Mouse (Mus musculus): Measurements from ENCODE around the gene 1700030K09Rik. TPM values are rescaled to one million over a fixed set of nuclear protein-coding genes. Genes with fewer than 3 reads are reported as not detected.

The 1700030K09Rik gene
- polyA plus RNA-seq, 1 experiment from 2014 or later, result 16.9 TPM

DNA sequence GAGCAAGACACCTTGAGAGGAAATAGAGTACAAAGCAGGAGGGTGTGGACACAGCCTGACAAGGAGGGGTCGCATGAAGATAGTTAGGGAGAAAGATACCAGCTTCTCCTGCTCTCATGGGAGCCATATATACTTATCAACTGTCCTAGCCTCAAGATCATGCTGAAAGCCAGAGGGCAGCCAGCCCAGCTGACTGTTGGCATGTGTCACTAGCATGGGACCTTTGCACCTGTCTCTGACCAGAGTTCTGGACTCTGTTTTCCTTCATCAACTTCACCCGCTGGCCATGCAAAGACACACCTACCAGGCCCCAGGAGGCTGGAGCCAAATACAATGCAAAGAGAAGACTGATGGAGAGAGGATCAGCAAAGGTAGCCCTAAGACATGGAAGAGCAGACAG lies 25.6 kb downstream of the 1700030K09Rik start:
- H3K4me1 ChIP-seq, result peaks cover 12% of the 10 kb centered on the region
- ATAC-seq (ENCODE audit: borderline replicate concordance, extremely low read depth, low FRiP score, low TSS enrichment), result no peak
- no peaks in the 10 kb centered on the region for H3K27me3 ChIP-seq
- H3K36me3 ChIP-seq, result peaks cover 89% of the 10 kb centered on the region
- no peak overlapping the region for H3K9ac ChIP-seq
- 83% methylated on average over 2 of the region's 2 CpGs for WGBS
- H3K4me2 ChIP-seq, result no peak overlapping the region
- no peak overlapping the region for H3K27ac ChIP-seq
- H3K9me3 ChIP-seq, result no peaks in the 10 kb centered on the region
- H3K4me3 ChIP-seq, result no peak overlapping the region

DNA sequence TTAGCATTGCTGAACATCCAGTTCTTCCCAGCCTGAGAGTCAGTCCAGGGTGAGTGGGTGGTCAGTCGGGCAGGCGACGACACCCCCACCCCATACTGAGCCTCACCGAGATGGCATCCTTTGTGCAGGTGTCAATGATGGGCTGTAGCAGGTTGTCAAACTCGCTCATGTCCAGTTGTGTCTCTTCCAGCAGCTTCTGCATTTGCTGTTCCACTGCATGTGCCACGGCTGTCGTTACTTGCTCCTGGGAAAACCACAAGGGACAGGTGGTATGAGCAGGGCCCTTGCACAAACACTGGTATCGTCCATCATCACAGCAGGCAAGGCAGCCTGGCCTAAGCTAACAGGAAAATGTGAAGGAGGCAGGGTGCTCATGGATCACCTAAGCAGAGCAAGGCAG lies 26.3 kb downstream of the 1700030K09Rik start:
- H3K27ac ChIP-seq, result no peak overlapping the region
- no peak overlapping the region for H3K9ac ChIP-seq
- no peak overlapping the region for H3K4me3 ChIP-seq
- no peak overlapping the region for H3K4me2 ChIP-seq
- peaks cover 15% of the 10 kb centered on the region for H3K4me1 ChIP-seq
- H3K27me3 ChIP-seq, result no peaks in the 10 kb centered on the region
- H3K36me3 ChIP-seq, result peaks cover 83% of the 10 kb centered on the region
- WGBS, result 87% methylated on average over 8 of the region's 8 CpGs
- H3K9me3 ChIP-seq, result no peaks in the 10 kb centered on the region
- no peak for ATAC-seq (ENCODE audit: borderline replicate concordance, extremely low read depth, low FRiP score, low TSS enrichment)

DNA sequence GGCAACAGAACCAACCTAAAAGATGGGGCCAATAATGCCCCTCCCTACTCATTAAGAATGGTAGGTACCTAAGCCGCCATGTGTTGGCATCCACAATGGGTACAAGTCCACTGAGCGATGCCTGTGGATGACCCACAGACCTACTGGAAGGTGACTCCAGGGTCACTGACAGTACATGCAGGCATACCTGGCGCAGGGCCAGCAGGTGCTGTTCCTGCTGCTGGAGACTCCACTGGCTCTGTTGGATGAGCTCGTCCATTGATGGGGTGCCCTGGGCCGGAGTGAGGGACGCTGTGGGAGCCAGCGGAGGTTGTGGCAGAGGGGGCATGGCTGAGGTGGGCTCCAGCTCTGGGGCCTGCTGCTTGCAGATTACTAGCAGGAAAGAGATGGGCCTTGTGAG lies 27.0 kb downstream of the 1700030K09Rik start:
- Histone ChIP-seq H3K27me3 (no peaks in the 10 kb centered on the region), H3K4me1 (peaks cover 15% of the 10 kb centered on the region), H3K9me3 (no peaks in the 10 kb centered on the region), H3K27ac (no peak overlapping the region), H3K36me3 (peaks cover 76% of the 10 kb centered on the region), H3K4me2 (no peak overlapping the region), H3K4me3 (no peak overlapping the region), H3K9ac (no peak overlapping the region)
- 93% methylated on average over 7 of the region's 7 CpGs for WGBS
- no peak for ATAC-seq (ENCODE audit: borderline replicate concordance, extremely low read depth, low FRiP score, low TSS enrichment)

DNA sequence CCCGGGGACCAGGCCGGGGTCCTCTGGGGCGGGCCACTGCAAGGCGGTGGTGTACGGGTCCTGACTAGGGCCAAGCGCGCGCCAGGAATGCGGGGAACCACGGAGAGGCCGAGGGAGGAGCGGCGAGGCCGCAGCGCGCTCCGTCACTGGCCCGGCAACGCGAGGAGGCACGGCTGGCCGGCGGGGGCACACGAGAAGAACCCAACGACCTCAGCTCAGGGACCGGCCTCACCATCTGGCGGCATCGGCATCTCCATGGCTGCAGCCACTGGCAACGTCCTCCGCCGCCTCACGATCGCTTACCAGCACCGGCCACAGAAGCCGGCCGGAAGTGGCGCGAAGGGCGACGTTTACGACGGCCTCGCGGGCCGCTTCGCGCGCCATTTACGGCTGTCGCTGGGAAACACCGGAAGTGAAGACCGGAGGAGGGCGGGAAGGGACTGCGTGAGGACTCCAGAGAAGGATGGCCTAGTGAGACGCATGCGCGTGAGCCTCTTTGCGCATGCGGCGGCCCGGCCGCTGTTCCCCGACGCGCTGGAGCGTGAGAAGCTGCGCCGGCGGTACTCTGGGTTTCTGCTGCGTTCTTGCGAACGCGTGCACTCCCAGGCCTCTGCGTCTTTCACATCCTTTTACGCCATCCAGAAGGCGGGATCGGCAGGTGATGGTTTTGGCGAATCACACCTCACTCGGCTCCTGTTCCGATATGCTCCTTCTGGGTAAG lies 31.3 kb downstream of the 1700030K09Rik start, which contains the start of gene Cherp:
Gene Cherp, minus strand, starts transcription at position 401 of the 721 bp plus-strand sequence.
- Histone ChIP-seq H3K9ac (peak within 1 kb of the TSS; percentile 91), H3K4me2 (peak within 1 kb of the TSS; percentile 92), H3K4me1 (peaks cover 22% of the 10 kb centered on the region), H3K9me3 (no peaks in the 10 kb centered on the region), H3K4me3 (peak within 1 kb of the TSS; percentile 95), H3K36me3 (peaks cover 43% of the 10 kb centered on the region), H3K27ac (peak within 1 kb of the TSS; percentile 89), H3K27me3 (no peaks in the 10 kb centered on the region)
- WGBS, result under 1% methylated on average over 79 of the region's 80 CpGs
- peak; percentile 95 for ATAC-seq (ENCODE audit: borderline replicate concordance, extremely low read depth, low FRiP score, low TSS enrichment)

DNA sequence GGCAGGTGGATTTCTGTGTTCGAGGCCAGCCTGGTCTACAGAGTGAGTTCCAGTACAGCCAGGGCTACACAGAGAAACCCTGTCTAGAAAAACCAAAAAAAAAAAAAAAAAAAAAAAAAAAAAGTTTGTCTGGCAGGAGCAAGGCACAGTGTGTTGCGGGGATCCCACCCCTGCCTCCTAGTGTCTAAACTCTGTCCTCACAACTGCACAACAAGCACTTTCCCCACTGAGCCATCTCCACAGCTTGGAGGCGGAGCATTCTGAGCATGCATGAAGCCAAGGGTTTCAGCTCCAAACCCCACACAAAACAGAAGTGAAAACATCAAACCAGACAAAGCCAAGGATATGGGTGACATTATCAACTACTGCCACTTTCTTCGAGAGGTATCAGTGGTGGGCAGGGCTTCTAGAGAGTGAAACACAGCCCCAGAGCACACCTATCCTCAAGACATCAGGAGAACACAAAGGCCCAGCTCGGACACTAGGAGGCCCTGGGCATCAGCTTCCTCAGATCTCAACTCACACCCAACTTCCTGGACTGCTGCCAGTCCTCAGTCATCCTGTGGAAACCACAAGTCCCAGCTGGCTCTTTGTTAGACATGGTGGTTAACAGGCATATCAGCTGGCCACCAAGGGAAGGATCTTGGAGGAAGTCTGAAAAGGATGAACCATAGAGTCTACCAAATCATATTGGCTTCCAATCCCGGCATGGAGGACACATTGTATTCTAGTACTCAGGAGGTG lies 41.9 kb downstream of the 1700030K09Rik start:
- peak; percentile 58; the same call in 1 of the 2 replicates for ATAC-seq (ENCODE audit: borderline replicate concordance, extremely low read depth, low FRiP score, low TSS enrichment)
- no peak overlapping the region for H3K9ac ChIP-seq
- no peak overlapping the region for H3K4me2 ChIP-seq
- 72% methylated on average over 6 of the region's 6 CpGs for WGBS
- no peak overlapping the region for H3K27ac ChIP-seq
- H3K4me3 ChIP-seq, result no peak overlapping the region
- H3K27me3 ChIP-seq, result no peaks in the 10 kb centered on the region
- H3K9me3 ChIP-seq, result no peaks in the 10 kb centered on the region
- H3K4me1 ChIP-seq, result peaks cover 12% of the 10 kb centered on the region
- H3K36me3 ChIP-seq, result peaks cover 65% of the 10 kb centered on the region

DNA sequence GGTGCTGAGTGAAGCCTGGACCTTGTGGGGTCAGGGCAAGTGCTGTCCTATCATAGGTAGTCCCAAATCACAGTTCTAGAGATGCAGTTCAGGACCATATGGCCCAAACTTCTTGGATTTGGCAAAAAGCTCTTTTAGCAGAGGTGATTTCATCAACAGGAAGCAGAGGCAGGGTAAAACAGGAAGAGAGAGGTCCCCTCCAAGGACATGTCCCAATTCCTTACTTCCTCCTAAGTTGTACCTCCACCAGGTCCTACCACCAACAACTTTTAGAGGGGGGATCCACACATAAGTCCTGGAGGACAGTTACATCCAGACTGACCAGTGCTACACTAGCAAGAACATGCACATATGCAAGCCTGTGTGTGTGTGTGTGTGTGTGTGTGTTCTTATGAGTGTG lies 43.3 kb downstream of the 1700030K09Rik start:
- H3K27ac ChIP-seq, result no peak overlapping the region
- peaks cover 22% of the 10 kb centered on the region for H3K4me1 ChIP-seq
- no peak overlapping the region for H3K4me2 ChIP-seq
- no peaks in the 10 kb centered on the region for H3K27me3 ChIP-seq
- H3K9ac ChIP-seq, result no peak overlapping the region
- peaks cover 64% of the 10 kb centered on the region for H3K36me3 ChIP-seq
- no peaks in the 10 kb centered on the region for H3K9me3 ChIP-seq
- ATAC-seq (ENCODE audit: borderline replicate concordance, extremely low read depth, low FRiP score, low TSS enrichment), result no peak
- H3K4me3 ChIP-seq, result no peak overlapping the region

DNA sequence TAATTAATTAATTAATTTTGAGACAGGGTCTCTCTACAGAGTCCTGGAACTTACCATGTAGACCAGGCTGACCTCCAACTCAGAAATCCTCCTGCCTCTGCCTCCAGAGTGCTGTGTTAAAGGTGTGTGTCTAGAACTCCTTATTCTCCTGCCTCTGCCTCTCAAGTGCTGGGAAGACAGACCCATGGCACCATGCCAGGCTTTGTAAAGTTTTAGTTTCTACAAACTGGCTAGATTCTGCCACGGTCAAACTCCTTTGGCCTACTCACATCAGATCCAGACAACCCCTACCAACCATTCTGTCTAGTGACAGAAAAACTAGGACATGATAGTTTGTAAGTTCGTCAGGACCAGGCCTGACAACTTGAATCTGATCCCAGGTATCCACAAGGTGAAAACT lies 47.3 kb downstream of the 1700030K09Rik start:
- H3K4me2 ChIP-seq, result peak overlapping the region; percentile 77
- peak overlapping the region; percentile 82 for H3K4me3 ChIP-seq
- H3K36me3 ChIP-seq, result peaks cover 49% of the 10 kb centered on the region
- H3K27me3 ChIP-seq, result no peaks in the 10 kb centered on the region
- no peak overlapping the region for H3K27ac ChIP-seq
- H3K9ac ChIP-seq, result peak overlapping the region; percentile 82; the same call in 1 of the 2 replicates
- no peaks in the 10 kb centered on the region for H3K9me3 ChIP-seq
- WGBS, result 66% methylated on average over 2 of the region's 2 CpGs
- ATAC-seq (ENCODE audit: borderline replicate concordance, extremely low read depth, low FRiP score, low TSS enrichment), result no peak
- peaks cover 28% of the 10 kb centered on the region for H3K4me1 ChIP-seq

DNA sequence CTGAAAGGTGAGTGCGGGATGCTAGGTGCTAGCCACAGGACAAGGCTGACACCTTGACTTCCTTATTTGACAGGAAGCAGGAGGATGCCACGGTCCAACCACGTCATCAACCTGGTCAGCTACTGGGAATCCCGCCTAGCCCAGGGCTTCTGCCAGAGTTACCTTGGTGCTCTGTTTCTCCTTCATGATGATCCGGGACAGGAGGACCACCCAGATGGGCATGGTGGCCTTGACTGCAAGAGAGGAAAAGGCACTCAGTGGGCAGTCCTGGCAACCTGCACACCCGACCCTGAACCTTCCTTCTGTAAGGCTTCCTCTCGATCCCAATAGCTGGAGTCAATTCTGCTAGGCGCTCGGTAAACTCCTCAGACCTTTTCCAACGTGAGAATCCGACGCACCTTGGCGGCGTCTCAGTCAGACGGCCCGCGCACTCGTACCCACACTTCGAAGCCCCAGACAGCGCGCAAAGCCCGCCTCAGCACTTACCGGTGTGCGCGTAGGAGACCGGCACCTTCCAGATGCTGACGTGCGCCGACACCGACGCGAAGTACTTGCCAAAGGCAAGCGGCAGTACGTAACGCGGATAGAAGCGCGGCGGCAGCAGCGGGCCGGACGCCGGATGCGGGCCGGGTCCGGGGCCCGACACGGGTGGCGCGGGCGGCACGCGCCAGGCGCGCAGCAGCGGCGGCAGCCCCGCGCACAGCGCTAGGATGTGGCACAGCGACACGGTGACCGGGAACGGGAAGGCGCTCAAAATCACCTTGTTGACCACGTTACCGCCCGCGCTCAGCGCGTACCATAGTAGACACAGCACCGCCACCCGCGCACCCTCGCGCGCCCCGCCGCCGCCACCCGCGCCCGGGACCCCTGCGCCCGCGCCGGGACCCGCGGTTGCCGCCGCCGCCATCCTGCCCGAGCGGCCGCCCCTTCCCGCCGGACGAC lies 48.3 kb downstream of the 1700030K09Rik start, which contains the start of gene Slc35e1:
Gene Slc35e1, minus strand, starts transcription at position 935 of the 942 bp plus-strand sequence.
- ATAC-seq (ENCODE audit: borderline replicate concordance, extremely low read depth, low FRiP score, low TSS enrichment), result no peak; the same call in none of the 2 replicates
- Histone ChIP-seq H3K4me3 (peak within 1 kb of the TSS; percentile 82), H3K27me3 (no peaks in the 10 kb centered on the region), H3K9ac (peak within 1 kb of the TSS; percentile 82), H3K36me3 (peaks cover 49% of the 10 kb centered on the region), H3K4me1 (peaks cover 25% of the 10 kb centered on the region), H3K4me2 (peak within 1 kb of the TSS; percentile 77), H3K27ac (peak within 1 kb of the TSS; percentile 69), H3K9me3 (no peaks in the 10 kb centered on the region)
- under 1% methylated on average over 67 of the region's 98 CpGs for WGBS

DNA sequence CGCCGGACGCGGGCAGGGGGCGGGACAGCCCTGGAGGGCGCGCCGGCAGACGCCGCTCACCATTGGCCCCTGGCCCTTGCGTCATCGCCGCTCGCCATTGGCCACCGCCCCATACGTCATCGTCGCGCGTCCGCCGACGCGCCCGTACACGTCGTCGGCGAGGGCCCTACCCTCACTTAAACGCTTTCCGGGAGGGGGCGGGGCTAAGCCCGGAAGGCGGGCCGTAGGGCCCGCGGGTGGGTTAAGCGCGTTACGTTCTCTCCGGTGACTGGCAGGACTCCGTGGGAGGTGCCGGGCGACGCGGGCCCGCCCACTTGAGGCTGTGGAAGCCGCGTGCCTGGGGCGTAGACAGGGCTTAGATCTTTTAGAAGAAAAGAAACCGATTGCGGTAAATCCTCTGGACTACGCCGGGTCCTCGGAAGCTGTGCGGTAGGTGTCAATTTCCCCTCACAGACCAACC lies 49.0 kb downstream of the 1700030K09Rik start:
- H3K4me1 ChIP-seq, result peaks cover 25% of the 10 kb centered on the region
- peak; percentile 99 for ATAC-seq (ENCODE audit: borderline replicate concordance, extremely low read depth, low FRiP score, low TSS enrichment)
- peak overlapping the region; percentile 82 for H3K9ac ChIP-seq
- peak overlapping the region; percentile 82 for H3K4me3 ChIP-seq
- WGBS, result under 1% methylated on average over 40 of the region's 56 CpGs
- H3K27me3 ChIP-seq, result no peaks in the 10 kb centered on the region
- H3K4me2 ChIP-seq, result peak overlapping the region; percentile 77
- H3K36me3 ChIP-seq, result peaks cover 43% of the 10 kb centered on the region
- H3K27ac ChIP-seq, result peak overlapping the region; percentile 62
- H3K9me3 ChIP-seq, result no peaks in the 10 kb centered on the region

DNA sequence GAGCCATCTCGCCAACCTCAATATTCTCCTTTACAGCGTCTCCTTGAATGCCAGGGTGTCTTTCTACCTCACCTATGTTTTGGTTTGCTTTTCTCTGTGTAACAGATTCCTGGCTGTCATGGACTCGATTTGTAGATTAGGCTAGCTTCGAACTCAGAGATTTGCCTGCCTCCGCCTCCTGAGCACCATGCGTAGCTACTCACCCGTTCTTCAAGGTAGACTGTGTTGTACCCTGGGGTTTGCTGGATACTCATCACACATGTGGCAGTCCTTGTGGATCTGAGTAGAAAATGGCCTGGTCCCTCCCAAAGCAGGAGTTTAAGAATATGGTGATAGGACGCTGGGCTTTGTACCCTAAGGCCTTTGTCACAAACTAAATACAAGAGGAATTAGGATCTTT lies 49.7 kb downstream of the 1700030K09Rik start:
- Histone ChIP-seq H3K27ac (peak overlapping the region; percentile 62), H3K4me2 (peak overlapping the region; percentile 63), H3K9me3 (no peaks in the 10 kb centered on the region), H3K4me1 (peaks cover 25% of the 10 kb centered on the region), H3K4me3 (peak overlapping the region; percentile 82), H3K36me3 (peaks cover 36% of the 10 kb centered on the region), H3K9ac (peak overlapping the region; percentile 52), H3K27me3 (no peaks in the 10 kb centered on the region)
- WGBS, result 9% methylated on average over 8 of the region's 8 CpGs
- no peak for ATAC-seq (ENCODE audit: borderline replicate concordance, extremely low read depth, low FRiP score, low TSS enrichment)

DNA sequence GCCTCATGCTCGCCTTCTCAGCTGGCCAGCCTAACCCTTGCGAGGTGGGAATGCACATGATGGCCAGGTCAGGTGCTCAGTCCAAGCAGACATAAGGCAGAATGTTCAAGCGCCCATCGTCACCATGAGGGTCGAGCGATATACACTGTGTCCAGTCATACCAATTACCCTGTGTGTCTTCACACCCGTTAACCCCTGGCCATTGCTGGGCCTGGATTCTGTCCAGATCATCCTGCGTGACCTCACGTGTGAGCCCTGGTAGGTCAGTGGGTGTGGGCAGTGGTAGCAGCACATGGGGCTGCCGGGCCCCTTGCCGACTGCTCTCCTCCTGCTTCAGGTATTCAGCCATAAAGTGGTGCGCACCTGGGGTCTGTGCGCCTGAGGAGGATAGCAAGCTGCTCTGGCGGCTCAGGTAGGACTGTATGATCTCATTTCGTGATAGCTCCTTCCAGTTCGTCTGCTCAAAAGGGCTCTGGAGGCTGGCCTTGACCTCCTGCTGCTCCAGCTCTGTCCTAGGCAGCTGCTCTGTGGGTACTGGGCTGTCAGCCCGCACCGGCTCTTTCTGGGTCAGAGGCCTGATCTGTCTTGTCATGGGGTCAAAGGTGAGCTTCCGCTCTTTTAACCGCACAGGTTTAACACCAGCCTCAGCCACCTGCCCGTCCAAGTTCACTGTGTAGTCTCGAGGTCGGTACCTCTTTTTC lies 51.9 kb downstream of the 1700030K09Rik start:
- Histone ChIP-seq H3K27me3 (no peaks in the 10 kb centered on the region), H3K9ac (no peak overlapping the region), H3K4me1 (peaks cover 22% of the 10 kb centered on the region), H3K4me2 (no peak overlapping the region), H3K27ac (no peak overlapping the region), H3K36me3 (peaks cover 27% of the 10 kb centered on the region), H3K9me3 (no peaks in the 10 kb centered on the region), H3K4me3 (no peak overlapping the region)
- ATAC-seq (ENCODE audit: borderline replicate concordance, extremely low read depth, low FRiP score, low TSS enrichment), result no peak
- WGBS, result 84% methylated on average over 23 of the region's 23 CpGs
